Mouse (Mus musculus) lung, adult 2 months (tissue): ENCODE measurements around the gene Podxl. TPM values are rescaled to one million over a fixed set of nuclear protein-coding genes. Genes with fewer than 3 reads are reported as not detected.
A peak's percentile ranks its signal among the peaks of the same experiment; 100 is the strongest.

Experiments
- DNase-seq: peaks from one replicate; pipeline ENCODE4 v3.0.0; 2022
- H3K4me1 ChIP-seq: fragments of 200-500 bp; 2 replicates; pipeline ENCODE4 v1.6.1; 2011; ENCODE audit warnings: low read length; ENCODE audit not compliant: control insufficient read depth, insufficient read depth
- H3K4me3 ChIP-seq: fragments of 200-500 bp; replicated peaks from 2 replicates; pipeline ENCODE3; 2011; ENCODE audit warnings: low read depth, mild to moderate bottlenecking, control low read depth, low read length; ENCODE audit errors: extremely low read depth
- CTCF ChIP-seq: fragments of 200-500 bp; IDR thresholded peaks from 2 replicates; pipeline ENCODE4 v1.5.1; 2011; ENCODE audit warnings: mild to moderate bottlenecking, low read length, control low read depth; ENCODE audit not compliant: insufficient read depth
- POLR2A ChIP-seq: fragments of 200-500 bp; IDR thresholded peaks from 2 replicates; pipeline ENCODE4 v1.6.1; 2011; ENCODE audit warnings: low read depth, mild to moderate bottlenecking, control low read depth, low read length, borderline replicate concordance; ENCODE audit errors: extremely low read depth
- WGBS: fragments of 180-500 bp; shearing (Covaris S2); methylation state at CpG from one replicate; pipeline ENCODE4 v1.1.7; 2018; 5-methylcytosine and 5-hydroxymethylcytosine counted together
- polyA plus RNA-seq: library from polyadenylated mRNA; depleted of rRNA; stranded (reverse); fragments of >200 nt; gene quantifications from 2 replicates; pipeline ENCODE4 v1.2.3, GENCODE M21; 2012

The Podxl gene
- polyA plus RNA-seq, 1 experiment: 190 TPM

- TF ChIP-seq POLR2A: no peak
- no peak for TF ChIP-seq CTCF
- WGBS: 66% methylated on average over 5 of the region's 5 CpGs
- DNase-seq: no peak
- Histone ChIP-seq H3K4me1 (peaks cover 2% of the 10 kb centered on the region), H3K4me3 (no peak overlapping the region)
Measured at GRCm38 (mm10) chr6:31526929-31527328, 36.9 kb downstream of the Podxl start.

DNA sequence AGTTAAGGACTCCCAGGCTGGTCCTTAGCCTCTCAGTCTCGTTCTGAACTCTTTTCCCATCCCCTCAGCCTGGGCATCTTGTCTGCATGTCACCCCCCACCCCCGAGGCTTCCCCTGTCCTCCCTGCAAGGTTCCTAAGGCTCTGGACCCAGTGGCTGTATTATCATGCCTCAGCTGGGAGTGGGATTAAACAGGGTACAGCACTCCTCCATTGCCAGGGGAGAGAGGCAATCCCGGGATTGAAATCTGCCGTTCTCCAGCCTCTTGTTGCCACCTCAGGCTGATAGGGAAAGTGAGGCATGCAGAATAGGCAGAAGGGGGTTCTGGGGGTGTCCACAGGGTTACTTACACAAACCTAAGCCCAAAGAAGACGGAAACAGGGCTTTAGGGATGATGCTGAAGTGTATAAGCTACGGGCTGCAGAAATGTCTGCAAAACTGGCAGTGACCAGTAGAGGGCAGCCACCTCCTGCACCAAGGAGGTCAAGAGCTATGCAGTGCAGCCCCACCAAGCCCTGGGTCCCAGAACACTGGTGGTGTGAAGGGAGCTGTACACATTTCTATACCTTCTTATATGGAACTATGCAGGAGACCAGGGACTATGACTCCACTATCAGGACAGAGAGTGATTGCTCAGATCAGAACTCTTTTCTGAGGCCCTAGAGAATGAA is 38.4 kb downstream of the Podxl start:
- Histone ChIP-seq H3K4me1 (peaks cover 7% of the 10 kb centered on the region), H3K4me3 (no peak overlapping the region)
- WGBS: 66% methylated on average over 6 of the region's 6 CpGs
- TF ChIP-seq POLR2A: no peak
- peak; percentile 92 for TF ChIP-seq CTCF
- DNase-seq: peak; percentile 58

DNA sequence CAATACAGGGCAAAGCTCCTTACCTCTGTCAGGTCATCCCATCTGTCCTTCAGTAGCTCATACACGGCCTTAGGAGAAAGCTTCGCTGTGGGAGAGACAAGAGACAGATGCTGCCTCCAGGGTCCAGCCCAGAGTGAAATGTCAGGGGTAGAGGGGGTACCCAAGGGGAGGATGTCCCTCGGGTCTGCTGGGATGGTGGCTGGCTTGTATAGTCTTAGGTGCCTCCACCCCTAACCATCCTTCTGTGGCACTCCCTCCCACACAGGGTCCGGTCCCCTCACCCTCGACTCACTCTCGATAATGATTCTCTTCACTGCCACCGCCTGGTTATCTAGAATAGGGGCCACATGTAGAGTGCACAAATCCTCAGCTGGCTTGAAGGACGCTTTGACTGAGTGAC is 39.1 kb downstream of the Podxl start:
- 85% methylated on average over 8 of the region's 8 CpGs for WGBS
- no peak for TF ChIP-seq POLR2A
- no peak for TF ChIP-seq CTCF
- no peak for DNase-seq

GRCm38 (mm10) chr6:31524121-31524520 is 39.7 kb downstream of the Podxl start:
- DNase-seq: no peak
- TF ChIP-seq CTCF (no peak), POLR2A (no peak)
- Histone ChIP-seq H3K4me1 (peaks cover 9% of the 10 kb centered on the region), H3K4me3 (no peak overlapping the region)
- 85% methylated on average over 13 of the region's 13 CpGs for WGBS

More for the DNA sequence above, 39.1 kb downstream of the Podxl start:
- Histone ChIP-seq H3K4me3 (no peak overlapping the region), H3K4me1 (peaks cover 7% of the 10 kb centered on the region)

DNA sequence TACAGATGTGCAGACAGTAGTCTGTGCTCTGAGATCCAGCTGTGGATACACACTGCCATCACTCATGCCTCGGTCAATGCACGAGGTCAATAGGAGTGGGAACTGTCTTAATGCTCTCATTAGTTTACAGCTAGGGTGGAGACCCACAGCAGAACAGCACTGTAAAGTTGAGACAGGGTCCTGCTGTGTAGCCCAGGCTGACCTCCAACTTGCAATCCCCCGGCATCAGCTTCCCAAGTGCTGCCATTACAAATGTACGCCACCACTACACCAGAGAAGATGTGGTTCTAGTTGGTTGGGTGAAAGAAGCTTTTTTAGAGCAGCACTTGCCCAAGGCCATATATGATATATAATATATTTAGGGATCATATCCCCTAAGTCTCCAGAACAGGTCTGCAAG is 40.1 kb downstream of the Podxl start:
- WGBS: 92% methylated on average over 4 of the region's 4 CpGs
- Histone ChIP-seq H3K4me3 (no peak overlapping the region), H3K4me1 (peaks cover 13% of the 10 kb centered on the region)
- no peak for DNase-seq
- TF ChIP-seq CTCF (no peak), POLR2A (no peak)

DNA sequence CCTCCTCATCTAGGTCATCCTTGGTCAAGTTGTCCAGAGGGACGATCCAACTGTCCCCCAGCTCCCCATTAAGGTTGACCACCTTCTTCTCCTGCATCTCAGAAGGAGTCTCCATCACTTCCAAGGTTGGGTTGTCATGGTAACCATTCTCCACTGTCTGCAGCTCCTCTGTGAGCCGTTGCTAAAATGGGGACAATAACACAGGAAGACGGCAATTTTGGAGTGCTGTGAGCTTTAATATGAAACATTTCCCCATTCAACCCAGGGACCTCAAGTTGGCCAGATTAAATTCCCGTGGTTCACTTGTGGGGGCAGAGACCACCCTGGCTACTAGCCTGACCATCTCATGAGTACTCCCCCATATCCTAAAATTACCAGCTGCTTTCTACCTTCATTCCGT is 40.7 kb downstream of the Podxl start:
- no peak for TF ChIP-seq CTCF
- no peak for TF ChIP-seq POLR2A
- 67% methylated on average over 5 of the region's 5 CpGs for WGBS
- Histone ChIP-seq H3K4me1 (peaks cover 15% of the 10 kb centered on the region), H3K4me3 (no peak overlapping the region)
- no peak for DNase-seq

GRCm38 (mm10) chr6:31522478-31522877 is 41.3 kb downstream of the Podxl start:
- WGBS: 54% methylated on average over 4 of the region's 4 CpGs
- TF ChIP-seq CTCF (no peak), POLR2A (no peak)

DNA sequence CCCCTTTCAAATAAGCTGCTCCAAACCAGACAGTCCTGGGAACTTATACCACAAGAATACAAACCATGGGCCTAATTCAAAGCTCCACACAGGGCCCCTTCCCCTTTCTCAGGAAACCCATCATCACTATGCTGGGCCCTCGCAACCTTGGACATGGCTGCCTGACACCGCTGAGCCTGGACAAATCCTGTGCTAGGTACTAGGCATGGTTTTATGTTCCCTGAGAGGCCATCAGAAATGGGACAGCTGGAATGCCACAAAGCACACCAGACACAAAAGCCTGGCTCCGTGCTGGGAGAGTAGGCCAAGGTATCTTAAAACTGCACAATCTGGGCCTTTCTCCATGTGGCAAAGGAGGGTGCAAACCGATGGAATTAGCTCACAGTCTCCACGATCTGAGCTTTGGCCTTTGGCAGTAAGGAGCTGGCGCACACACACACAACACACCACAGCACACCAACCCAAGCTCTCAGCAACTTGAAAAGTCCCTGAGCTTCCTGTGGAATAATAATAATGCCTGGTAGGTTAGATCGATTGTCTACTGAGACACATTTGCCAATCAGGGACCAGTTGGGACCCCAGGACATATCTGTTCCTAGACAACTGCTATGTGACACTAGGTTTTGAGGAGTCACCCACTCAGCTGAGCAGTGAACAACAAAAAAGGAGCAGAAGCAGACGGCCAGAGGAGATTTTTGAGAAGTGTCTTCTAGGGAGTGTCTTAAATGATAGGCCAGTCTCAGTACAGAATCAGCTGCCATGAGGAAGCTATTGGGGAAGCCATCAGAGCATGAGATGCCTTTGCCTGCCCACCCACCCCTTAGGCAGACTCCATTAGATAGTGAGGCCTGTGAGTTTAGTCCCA is 42.1 kb downstream of the Podxl start:
- TF ChIP-seq POLR2A (no peak), CTCF (no peak)
- Histone ChIP-seq H3K4me3 (no peak overlapping the region), H3K4me1 (peaks cover 23% of the 10 kb centered on the region)
- 67% methylated on average over 8 of the region's 8 CpGs for WGBS
- DNase-seq: no peak

More at GRCm38 (mm10) chr6:31522478-31522877, 41.3 kb downstream of the Podxl start:
- Histone ChIP-seq H3K4me3 (no peak overlapping the region), H3K4me1 (peaks cover 20% of the 10 kb centered on the region)
- DNase-seq: no peak

GRCm38 (mm10) chr6:31520486-31521215 is 43.1 kb downstream of the Podxl start:
- 67% methylated on average over 7 of the region's 7 CpGs for WGBS
- Histone ChIP-seq H3K4me1 (peaks cover 25% of the 10 kb centered on the region), H3K4me3 (no peak overlapping the region)
- no peak for DNase-seq
- TF ChIP-seq POLR2A (no peak), CTCF (no peak)
